Comparison of ENCODE assay signal across 8 mouse cellular contexts in genomic region chr10:14207616-14208015, GRCm38 (mm10).
DNase-seq lines count a peak whose midpoint lies in the region; TF ChIP-seq lines count a peak whose summit lies in the region.

No protein-coding gene starts in this region.

- H3K27me3 ChIP-seq in kidney, adult 2 months (replicated peaks; ENCODE audit: control insufficient read depth, insufficient read depth, low read length), result no peaks in the 10 kb centered on the region

- H3K4me1 ChIP-seq in kidney, adult 2 months (ENCODE audit: control insufficient read depth, insufficient read depth, low read length), result no peaks in the 10 kb centered on the region

- no peaks in the 10 kb centered on the region for H3K36me3 ChIP-seq in kidney, adult 2 months (ENCODE audit: control insufficient read depth, insufficient read depth, low read length)

- TF ChIP-seq CTCF in kidney, adult 2 months (conservative IDR thresholded peaks at IDR 0.05; ENCODE audit: insufficient read depth, insufficient read length, low read depth, low read length), result no peak

- DNase-seq in kidney, adult 2 months, result peak; percentile 27
- DNase-seq in kidney, postnatal 25 days, result no peak
- peak; percentile 0 for DNase-seq in MEL-GATA-1-ER (ENCODE audit: extremely low read depth, low read depth)
- DNase-seq in heart, postnatal 10 days, result peak; percentile 33 to 48
- DNase-seq in retina, embryonic 14.5 days (ENCODE audit: low spot score), result peak; percentile 21
- no peak for DNase-seq in testis, postnatal 14 days (ENCODE audit: low spot score)
- no peak for DNase-seq in cerebellum, adult 9-10 months
- DNase-seq in yolk sac, embryonic 10.5 days (ENCODE audit: low spot score), result no peak

- H3K4me3 ChIP-seq in kidney, adult 2 months (ENCODE audit: insufficient read depth, low read depth, low read length), result no peak overlapping the region

- no peak overlapping the region for H3K27ac ChIP-seq in kidney, adult 2 months (ENCODE audit: insufficient read depth, low read depth, low read length)

- WGBS in kidney, adult 2 months, result 63% methylated on average over 5 of the region's 5 CpGs

- TF ChIP-seq POLR2A in kidney, adult 2 months (IDR thresholded peaks at IDR 0.05; ENCODE audit: low read depth, low read length), result no peak

- intact Hi-C loops in heart, postnatal 10 days (cut with DNase I), result loop anchor here (5.0 kb wide), 1 partner anchor 115 kb away; no protein-coding TSS in a partner anchor

Comparison
In these comparisons a context has a peak if more than half of its experiments do, and no peak if none do; other contexts are left out.
1. DNase-seq: peak in kidney, adult 2 months (single experiment), MEL-GATA-1-ER (single experiment), heart, postnatal 10 days (2 of 2) and retina, embryonic 14.5 days (single experiment); none in kidney, postnatal 25 days (0 of 2), testis, postnatal 14 days (single experiment), cerebellum, adult 9-10 months (single experiment) and yolk sac, embryonic 10.5 days (single experiment).